8 mouse cellular contexts compared by ENCODE assay signal in the genomic region with DNA sequence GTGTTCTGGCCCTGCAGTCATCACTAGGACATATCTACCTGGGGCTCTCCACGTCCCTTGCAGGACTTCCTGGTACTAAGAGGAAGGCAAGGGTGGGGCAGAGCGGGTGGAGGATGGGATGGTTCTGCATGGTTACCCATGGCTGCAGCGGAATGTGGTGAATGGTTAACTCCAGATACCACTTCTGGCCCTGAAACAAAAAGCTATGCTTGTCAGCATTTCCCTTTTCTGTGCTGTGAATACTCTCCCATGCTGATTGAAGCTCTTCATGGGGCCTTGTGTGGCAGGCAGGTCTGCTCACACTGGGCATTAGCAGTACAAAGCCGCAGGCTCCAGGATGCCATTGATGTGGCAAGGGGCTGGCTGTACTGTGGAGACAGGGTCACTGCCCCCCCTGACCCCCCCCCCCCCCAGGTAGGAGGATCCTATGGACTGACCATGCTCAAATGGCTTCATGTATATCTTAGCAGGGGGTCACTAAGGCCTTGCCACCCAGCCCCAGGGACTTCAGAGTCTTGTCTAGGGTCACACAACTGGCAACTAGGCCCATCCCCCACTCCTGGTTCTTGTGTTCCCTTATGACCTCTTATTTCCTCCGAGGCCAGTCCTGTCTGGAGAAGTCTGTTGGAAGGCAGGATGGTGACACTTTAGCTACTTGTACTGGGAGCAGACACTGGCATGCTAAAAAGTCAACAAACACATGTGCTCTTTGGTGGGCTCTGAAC.
DNase-seq lines count a peak whose midpoint lies in the region; ATAC-seq lines count a peak whose summit lies in the region.

No protein-coding gene starts in this region.

- no peak overlapping the region for H3K4me3 ChIP-seq in embryonic facial prominence, embryonic 12.5 days

- no peak overlapping the region for H3K9ac ChIP-seq in embryonic facial prominence, embryonic 12.5 days

- WGBS in embryonic facial prominence, embryonic 12.5 days = 31% methylated on average over 5 of the region's 5 CpGs

- H3K36me3 ChIP-seq in embryonic facial prominence, embryonic 12.5 days = no peaks in the 10 kb centered on the region

- peak; percentile 53 for DNase-seq in CD4-positive, CD25-positive, alpha-beta regulatory T cell, adult 2 months (ENCODE audit: low read depth, low spot score)
- DNase-seq in kidney, postnatal 14 days = peak; percentile 88
- DNase-seq in cerebellum, adult 11-12 months = no peak
- DNase-seq in frontal cortex, adult 2 months (ENCODE audit: extremely low spot score in 1 of 2, low spot score in 1 of 2) = no peak
- no peak for DNase-seq in retina, postnatal 1 day
- DNase-seq in adrenal gland, postnatal 36 days = no peak

- H3K27ac ChIP-seq in embryonic facial prominence, embryonic 12.5 days = peak overlapping the region; percentile 12; the same call in 1 of the 2 replicates

- H3K27me3 ChIP-seq in embryonic facial prominence, embryonic 12.5 days = no peaks in the 10 kb centered on the region; the same call in 1 of the 2 replicates

- ATAC-seq in embryonic facial prominence, embryonic 12.5 days (ENCODE audit: insufficient number of reproducible peaks, insufficient read depth, low FRiP score, low TSS enrichment) = no peak
- ATAC-seq in megakaryocyte progenitor cell, adult 5-6 weeks (replicated peaks; ENCODE audit: poor library complexity) = peak; percentile 80

- H3K4me1 ChIP-seq in embryonic facial prominence, embryonic 12.5 days = peaks cover 24% of the 10 kb centered on the region

- no peaks in the 10 kb centered on the region for H3K9me3 ChIP-seq in embryonic facial prominence, embryonic 12.5 days

- H3K4me2 ChIP-seq in embryonic facial prominence, embryonic 12.5 days (replicated peaks) = no peak overlapping the region

Comparison
In these comparisons a context has a peak if more than half of its experiments do, and no peak if none do; other contexts are left out.
1. DNase-seq: peak in CD4-positive, CD25-positive, alpha-beta regulatory T cell, adult 2 months (single experiment) and kidney, postnatal 14 days (single experiment); none in cerebellum, adult 11-12 months (single experiment), frontal cortex, adult 2 months (0 of 2), retina, postnatal 1 day (single experiment) and adrenal gland, postnatal 36 days (0 of 2).